Mouse (Mus musculus) ES-Bruce4 (cell line): ENCODE data around the gene Psmd11.

Source experiments
- CTCF ChIP-seq: IDR thresholded peaks from one replicate; pipeline ENCODE4 v1.8.1; 2011; ENCODE audit warnings: low read depth, low read length
- EP300 ChIP-seq: IDR thresholded peaks from 2 replicates; pipeline ENCODE4 v1.6.1; 2011; ENCODE audit warnings: low read depth, low read length; ENCODE audit not compliant: insufficient read depth

DNA sequence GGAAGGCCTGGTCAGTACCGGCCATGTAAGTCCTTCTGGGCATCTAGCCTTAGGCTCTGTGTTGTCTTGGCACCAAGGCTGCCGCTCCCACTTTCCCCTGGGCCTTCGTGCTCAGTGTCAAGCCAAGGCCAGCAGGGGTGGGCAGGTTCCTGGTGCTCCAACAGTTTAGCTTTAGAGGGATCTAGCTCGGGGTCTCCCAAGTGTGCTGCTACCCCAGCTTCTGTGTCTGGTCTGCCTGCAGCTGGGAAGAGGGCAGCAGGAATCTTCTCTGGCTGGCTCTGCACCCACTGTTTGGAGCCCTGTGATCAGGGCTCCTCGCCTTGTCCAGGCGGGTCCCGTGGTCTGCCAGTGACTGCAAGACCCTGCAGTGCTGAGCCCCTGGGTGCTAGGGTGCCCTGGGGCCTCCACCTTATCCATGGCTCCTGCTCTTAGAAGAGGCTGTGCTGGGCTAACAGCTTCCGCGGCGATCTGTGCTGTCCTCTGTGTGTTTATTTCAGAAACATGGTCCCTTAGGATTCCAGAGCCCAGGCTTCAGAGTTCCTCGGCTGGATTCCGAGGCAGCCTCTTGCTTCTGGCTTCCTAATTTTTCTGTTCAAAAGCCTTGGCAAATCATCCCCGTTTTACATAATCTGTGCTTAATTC, 53.1 kb downstream of the Psmd11 start:
- TF ChIP-seq EP300: no peak
- no peak for TF ChIP-seq CTCF
